Mouse (Mus musculus) adrenal gland, postnatal 14 days (tissue): ENCODE data around the gene Fut7. TPM values are rescaled to one million over a fixed set of nuclear protein-coding genes. Genes with fewer than 3 reads are reported as not detected.

Source experiments
- DNase-seq: peaks from one replicate; pipeline ENCODE4 v3.0.0; 2021; ENCODE audit warnings: mixed read lengths
- total RNA-seq: library from RNA; stranded (reverse); gene quantifications from 2 replicates; pipeline ENCODE4 v1.2.3, GENCODE M21; 2021

Gene Fut7
- total RNA-seq, 1 experiment from 2014 or later, result not detected

- DNase-seq, result no peak
Observed at GRCm38 (mm10) chr2:25425481-25425880, 2.4 kb downstream of the Fut7 start.

- peak; percentile 82 for DNase-seq
Observed at GRCm38 (mm10) chr2:25426721-25427191, 3.7 kb downstream of the Fut7 start.

GRCm38 (mm10) chr2:25427256-25427655, 4.2 kb downstream of the Fut7 start:
- no peak for DNase-seq

- DNase-seq, result peak; percentile 97
Observed at GRCm38 (mm10) chr2:25428442-25429236, 5.6 kb downstream of the Fut7 start, which contains the start of gene Abca2. Gene Abca2, plus strand, starts transcription at chr2:25428703.

- DNase-seq, result no peak
Observed at GRCm38 (mm10) chr2:25429435-25430180, 6.5 kb downstream of the Fut7 start.

GRCm38 (mm10) chr2:25430395-25431233, 7.5 kb downstream of the Fut7 start:
- DNase-seq, result no peak

- DNase-seq, result no peak
Observed at GRCm38 (mm10) chr2:25431308-25431855, 8.3 kb downstream of the Fut7 start.

- DNase-seq, result no peak
Observed at GRCm38 (mm10) chr2:25432326-25433098, 9.4 kb downstream of the Fut7 start.

- DNase-seq, result no peak
Observed at GRCm38 (mm10) chr2:25433101-25433500, 10.0 kb downstream of the Fut7 start.

GRCm38 (mm10) chr2:25434292-25434691, 11.2 kb downstream of the Fut7 start:
- no peak for DNase-seq

- no peak for DNase-seq
Observed at GRCm38 (mm10) chr2:25436286-25436820, 13.3 kb downstream of the Fut7 start.

GRCm38 (mm10) chr2:25441067-25441466, 18.0 kb downstream of the Fut7 start:
- DNase-seq, result no peak

- DNase-seq, result no peak
Observed at GRCm38 (mm10) chr2:25442682-25443081, 19.6 kb downstream of the Fut7 start.

GRCm38 (mm10) chr2:25450853-25451647, 28.0 kb downstream of the Fut7 start:
- DNase-seq, result no peak

GRCm38 (mm10) chr2:25452951-25453350, 29.9 kb downstream of the Fut7 start:
- no peak for DNase-seq

GRCm38 (mm10) chr2:25456205-25456953, 33.3 kb downstream of the Fut7 start, which contains the start of gene Clic3:
Gene Clic3, plus strand, starts transcription at chr2:25456838.
- DNase-seq, result no peak

GRCm38 (mm10) chr2:25457022-25457896, 34.2 kb downstream of the Fut7 start:
- DNase-seq, result no peak

GRCm38 (mm10) chr2:25458911-25459310, 35.8 kb downstream of the Fut7 start:
- peak; percentile 47 for DNase-seq
